Mouse (Mus musculus) lung, postnatal 0 days (tissue): ENCODE results near the gene Cdkl3.

Experiments used
- CTCF ChIP-seq: IDR thresholded peaks from 2 replicates; pipeline ENCODE4 v1.5.1; 2016; ENCODE audit warnings: antibody characterized with exemption, mild to moderate bottlenecking
- EP300 ChIP-seq: IDR thresholded peaks from 2 replicates; pipeline ENCODE4 v1.6.1; 2016; ENCODE audit warnings: antibody characterized with exemption, mild to moderate bottlenecking, control low read depth

DNA sequence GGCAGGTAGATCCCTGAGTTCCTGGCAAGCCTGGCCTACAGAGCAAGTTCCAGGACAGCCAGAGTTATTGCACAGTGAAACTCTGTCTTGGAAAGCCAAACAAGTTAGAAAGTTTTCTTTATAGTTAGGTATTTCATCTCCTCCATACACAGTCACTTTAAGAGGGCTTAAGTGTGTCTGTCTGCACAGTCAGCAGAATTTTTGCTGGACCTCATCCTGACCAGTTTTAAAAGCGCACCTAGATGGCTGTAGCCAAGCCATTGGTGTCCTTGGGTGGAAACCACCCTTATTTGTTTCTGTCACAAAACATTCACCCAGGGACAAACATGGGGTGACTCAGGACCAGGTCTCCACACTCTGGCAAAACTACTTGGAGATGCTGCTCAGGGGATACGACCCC lies 76.6 kb downstream of the Cdkl3 start:
- TF ChIP-seq CTCF (no peak), EP300 (no peak)
